ENCODE assay signal across 17 mouse cellular contexts in genomic region chr4:35068739-35069138, GRCm38 (mm10).
DNase-seq lines count a peak whose midpoint lies in the region; ATAC-seq and TF ChIP-seq lines count a peak whose summit lies in the region.
"Had no signal": no experiment of that assay in that cellular context is flagged by ENCODE, and none has a peak within 500 bp of the region (broad histone marks: within the 10 kb centered on the region; RNA-seq: fewer than 3 reads in every experiment).

No protein-coding gene starts in this region.

- H3K9ac ChIP-seq in lung, embryonic 16.5 days (ENCODE audit: low read length), result no peak overlapping the region
- H3K9ac ChIP-seq in hindbrain, embryonic 12.5 days, result no peak overlapping the region
- H3K9ac ChIP-seq in stomach, postnatal 0 days (ENCODE audit: low read length), result no peak overlapping the region
- H3K9ac ChIP-seq: heart, embryonic 13.5 days; liver, postnatal 0 days had no signal

- peaks cover 16% of the 10 kb centered on the region for H3K4me1 ChIP-seq in lung, embryonic 16.5 days (replicated peaks; ENCODE audit: control insufficient read depth, insufficient read depth, low read length)
- H3K4me1 ChIP-seq in limb, embryonic 10.5 days, result peaks cover 32% of the 10 kb centered on the region
- peaks cover 4% of the 10 kb centered on the region; the same call in 1 of the 2 replicates for H3K4me1 ChIP-seq in small intestine, adult 2 months (ENCODE audit: control insufficient read depth, insufficient read depth, insufficient read length, low read length)
- peaks cover 11% of the 10 kb centered on the region for H3K4me1 ChIP-seq in hindbrain, embryonic 12.5 days
- H3K4me1 ChIP-seq in stomach, postnatal 0 days (replicated peaks; ENCODE audit: control insufficient read depth, insufficient read depth), result no peaks in the 10 kb centered on the region
- H3K4me1 ChIP-seq: heart, embryonic 13.5 days had no signal

- TF ChIP-seq CTCF in small intestine, adult 2 months (IDR thresholded peaks at IDR 0.05; ENCODE audit: extremely low read depth, insufficient read length, insufficient replicate concordance, low read depth, low read length), result no peak
- no peak for TF ChIP-seq CTCF in stomach, postnatal 0 days (IDR thresholded peaks at IDR 0.05; ENCODE audit: low read depth)

- no peaks in the 10 kb centered on the region for H3K9me3 ChIP-seq in lung, embryonic 16.5 days (ENCODE audit: control insufficient read depth, low read length)
- H3K9me3 ChIP-seq in limb, embryonic 10.5 days (replicated peaks), result no peaks in the 10 kb centered on the region
- no peaks in the 10 kb centered on the region for H3K9me3 ChIP-seq in hindbrain, embryonic 12.5 days (replicated peaks)
- no peaks in the 10 kb centered on the region for H3K9me3 ChIP-seq in stomach, postnatal 0 days (ENCODE audit: control insufficient read depth, low read length)
- H3K9me3 ChIP-seq: G1E; heart, embryonic 13.5 days had no signal

- H3K4me3 ChIP-seq in lung, embryonic 16.5 days (ENCODE audit: low read length), result no peak overlapping the region
- no peak overlapping the region for H3K4me3 ChIP-seq in limb, embryonic 10.5 days
- no peak overlapping the region for H3K4me3 ChIP-seq in small intestine, adult 2 months (ENCODE audit: low read depth, low read length)
- no peak overlapping the region for H3K4me3 ChIP-seq in hindbrain, embryonic 12.5 days
- H3K4me3 ChIP-seq in stomach, postnatal 0 days (ENCODE audit: low read depth, low read length), result no peak overlapping the region
- H3K4me3 ChIP-seq: heart, embryonic 13.5 days had no signal

- ATAC-seq in lung, embryonic 16.5 days (ENCODE audit: low read depth), result peak; percentile 44; the same call in 1 of the 2 replicates
- ATAC-seq in hindbrain, embryonic 12.5 days (ENCODE audit: low FRiP score), result no peak
- ATAC-seq in stomach, postnatal 0 days (ENCODE audit: low FRiP score, low TSS enrichment), result no peak
- ATAC-seq: liver, postnatal 0 days had no signal

- no peak overlapping the region for H3K4me2 ChIP-seq in lung, embryonic 16.5 days (ENCODE audit: low read depth, low read length)
- no peak overlapping the region for H3K4me2 ChIP-seq in hindbrain, embryonic 12.5 days (replicated peaks)
- no peak overlapping the region for H3K4me2 ChIP-seq in stomach, postnatal 0 days (replicated peaks; ENCODE audit: low read depth)
- H3K4me2 ChIP-seq: heart, embryonic 13.5 days; midbrain, embryonic 11.5 days had no signal

- no peak for TF ChIP-seq POLR2A in small intestine, adult 2 months (IDR thresholded peaks at IDR 0.05; ENCODE audit: low read depth, low read length)

- H3K27ac ChIP-seq in lung, embryonic 16.5 days (ENCODE audit: low read length), result peak overlapping the region; percentile 32; the same call in 1 of the 2 replicates
- no peak overlapping the region for H3K27ac ChIP-seq in limb, embryonic 10.5 days
- peak overlapping the region; percentile 13; the same call in 1 of the 2 replicates for H3K27ac ChIP-seq in small intestine, adult 2 months (ENCODE audit: insufficient read depth, low read depth, low read length)
- H3K27ac ChIP-seq in hindbrain, embryonic 12.5 days, result no peak overlapping the region
- H3K27ac ChIP-seq in stomach, postnatal 0 days (replicated peaks), result no peak overlapping the region
- H3K27ac ChIP-seq: heart, embryonic 13.5 days had no signal

- DNase-seq in heart, adult 11 months, result peak; percentile 92
- DNase-seq in heart, postnatal 4 days, result no peak
- no peak for DNase-seq in lung, postnatal 14 days
- peak; percentile 39 for DNase-seq in limb, embryonic 10.5 days (ENCODE audit: low spot score)
- no peak for DNase-seq in stomach, postnatal 0 days (ENCODE audit: low spot score)
- DNase-seq: adrenal gland, adult 8-10 months; cerebellum, adult 18-20 months; kidney, adult 9 months; left cerebral cortex, postnatal 4 days; liver, postnatal 0 days; retina, postnatal 1 day had no signal

- no peaks in the 10 kb centered on the region for H3K36me3 ChIP-seq in lung, embryonic 16.5 days (ENCODE audit: control insufficient read depth, insufficient read depth, low read length)
- no peaks in the 10 kb centered on the region for H3K36me3 ChIP-seq in limb, embryonic 10.5 days
- no peaks in the 10 kb centered on the region for H3K36me3 ChIP-seq in small intestine, adult 2 months (ENCODE audit: control insufficient read depth, insufficient read depth, low read length)
- no peaks in the 10 kb centered on the region for H3K36me3 ChIP-seq in hindbrain, embryonic 12.5 days
- H3K36me3 ChIP-seq in stomach, postnatal 0 days (ENCODE audit: control insufficient read depth, insufficient read depth, low read length), result no peaks in the 10 kb centered on the region
- H3K36me3 ChIP-seq: G1E; heart, embryonic 13.5 days had no signal

- no peak for TF ChIP-seq EP300 in stomach, postnatal 0 days (optimal IDR thresholded peaks at IDR 0.05)

- WGBS in lung, embryonic 16.5 days, result 25% methylated on average over 4 of the region's 4 CpGs
- WGBS in limb, embryonic 10.5 days, result 40% methylated on average over 4 of the region's 4 CpGs
- 21% methylated on average over 4 of the region's 4 CpGs for WGBS in small intestine, adult 2 months
- 62% methylated on average over 4 of the region's 4 CpGs for WGBS in hindbrain, embryonic 12.5 days
- WGBS in stomach, postnatal 0 days, result 37% methylated on average over 4 of the region's 4 CpGs

- H3K27me3 ChIP-seq in lung, embryonic 16.5 days (ENCODE audit: control insufficient read depth, insufficient read depth, low read depth, low read length), result no peaks in the 10 kb centered on the region
- H3K27me3 ChIP-seq in limb, embryonic 10.5 days (ENCODE audit: low read depth, poor library complexity, severe bottlenecking), result no peaks in the 10 kb centered on the region
- no peaks in the 10 kb centered on the region for H3K27me3 ChIP-seq in small intestine, adult 2 months (ENCODE audit: control insufficient read depth, insufficient read depth, low read length)
- no peaks in the 10 kb centered on the region for H3K27me3 ChIP-seq in hindbrain, embryonic 12.5 days
- H3K27me3 ChIP-seq in stomach, postnatal 0 days (ENCODE audit: control insufficient read depth, insufficient read depth, low read length), result no peaks in the 10 kb centered on the region
- H3K27me3 ChIP-seq: heart, embryonic 13.5 days had no signal

Comparison
In these comparisons a context has a peak if more than half of its experiments do, and no peak if none do; other contexts are left out.
1. DNase-seq: peak in heart, adult 11 months (single experiment) and limb, embryonic 10.5 days (single experiment); none in heart, postnatal 4 days (single experiment), lung, postnatal 14 days (single experiment) and stomach, postnatal 0 days (single experiment).
2. H3K27ac ChIP-seq: peak in lung, embryonic 16.5 days (single experiment) and small intestine, adult 2 months (single experiment); none in limb, embryonic 10.5 days (single experiment), hindbrain, embryonic 12.5 days (single experiment) and stomach, postnatal 0 days (single experiment).